Mouse (Mus musculus) bone marrow macrophage, adult 2 months (primary cell): ENCODE data around the gene Dhx15.

ENCODE experiments used
- CTCF ChIP-seq: IDR thresholded peaks from 2 replicates; pipeline ENCODE4 v1.5.1; 2012; ENCODE audit warnings: low read depth, mild to moderate bottlenecking, low read length, moderate library complexity
- POLR2A ChIP-seq: IDR thresholded peaks from 2 replicates; pipeline ENCODE4 v1.6.1; 2012; ENCODE audit warnings: mild to moderate bottlenecking, low read depth, low read length, borderline replicate concordance

DNA sequence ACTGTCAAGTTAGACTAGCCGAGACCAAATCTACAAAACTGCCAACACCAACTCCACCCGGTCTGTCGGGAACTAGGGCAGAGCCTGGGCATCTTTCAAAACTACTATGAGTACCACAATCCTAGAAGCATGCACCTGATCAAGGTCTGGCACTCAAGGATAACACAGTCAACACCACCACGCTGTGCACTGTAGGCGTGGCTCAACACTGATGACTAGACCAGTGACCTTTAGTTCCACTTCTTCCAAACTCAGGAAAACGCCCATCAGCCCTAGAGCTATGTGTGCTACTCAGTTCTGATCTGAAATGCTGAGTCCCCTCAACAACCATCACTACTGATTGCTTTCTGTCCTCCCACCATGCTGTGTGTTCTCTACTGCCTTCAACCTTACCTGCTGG lies 44.6 kb downstream of the Dhx15 start:
- TF ChIP-seq POLR2A, result no peak
- TF ChIP-seq CTCF, result no peak
